Mouse (Mus musculus) cerebellum, adult 2 months (tissue): ENCODE results near the gene Smarcad1.
"Not testable (repeated sequence)": the region's sequence is repeated elsewhere in the genome, so short reads cannot be mapped to it uniquely, and the experiment has no call there.

ENCODE experiments used
- CTCF ChIP-seq: fragments of 200-500 bp; IDR thresholded peaks from 2 replicates; pipeline ENCODE4 v1.5.1; 2011; ENCODE audit warnings: low read depth, mild to moderate bottlenecking, control low read depth, low read length, moderate library complexity, borderline replicate concordance; ENCODE audit not compliant: insufficient read depth
- POLR2A ChIP-seq: fragments of 200-500 bp; IDR thresholded peaks from 2 replicates; pipeline ENCODE4 v1.6.1; 2011; ENCODE audit warnings: low read length, control low read depth, borderline replicate concordance; ENCODE audit not compliant: insufficient read depth

DNA sequence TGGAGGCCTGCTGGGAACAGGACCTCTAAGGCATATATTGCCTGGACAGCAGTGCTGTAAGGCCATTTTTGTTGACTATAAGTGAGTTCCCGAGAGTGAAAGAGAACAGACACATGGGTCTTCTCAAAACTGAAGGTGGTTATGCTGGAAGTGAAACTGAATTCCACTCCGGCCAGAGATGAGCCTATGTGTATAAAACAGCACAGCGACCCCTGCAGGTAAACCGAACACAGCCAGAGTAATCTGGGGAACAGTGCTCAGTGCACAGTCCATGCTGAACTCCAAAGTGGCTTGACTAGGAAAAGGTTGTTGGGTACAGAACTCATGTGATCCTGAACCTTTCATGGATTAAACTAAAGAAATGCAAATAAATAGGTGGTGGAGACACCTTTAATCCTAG, 14.8 kb downstream of the Smarcad1 start:
- TF ChIP-seq CTCF, POLR2A: not testable (repeated sequence)
